Mouse (Mus musculus) kidney, embryonic 15.5 days (tissue): Measurements from ENCODE around the gene Gm33815. TPM values are rescaled to one million over a fixed set of nuclear protein-coding genes. Genes with fewer than 3 reads are reported as not detected.
"Not testable (repeated sequence)": the region's sequence is repeated elsewhere in the genome, so short reads cannot be mapped to it uniquely, and the experiment has no call there.

Experiments used
- ATAC-seq: fragments of 200-750 bp; cut with Nextera tagmentation; replicated peaks from 2 replicates; pipeline ENCODE4 v1.8.0; 2017; ENCODE audit warnings: moderate TSS enrichment; ENCODE audit not compliant: low FRiP score
- H3K27ac ChIP-seq: fragments of 300-500 bp; sonication (generic); 2 replicates; pipeline ENCODE4 v1.5.1; 2015; ENCODE audit warnings: mild to moderate bottlenecking, inconsistent platforms
- H3K27me3 ChIP-seq: fragments of 300-500 bp; sonication (generic); 2 replicates; pipeline ENCODE4 v1.6.1; 2015; ENCODE audit warnings: inconsistent platforms
- H3K36me3 ChIP-seq: fragments of 300-500 bp; sonication (generic); 2 replicates; pipeline ENCODE4 v1.6.1; 2015; ENCODE audit warnings: inconsistent platforms
- H3K4me1 ChIP-seq: fragments of 300-500 bp; sonication (generic); 2 replicates; pipeline ENCODE4 v1.6.1; 2015; ENCODE audit warnings: inconsistent platforms
- H3K4me2 ChIP-seq: fragments of 300-500 bp; sonication (generic); 2 replicates; pipeline ENCODE4 v1.6.1; 2015; ENCODE audit warnings: moderate library complexity, mild to moderate bottlenecking, inconsistent platforms
- H3K4me3 ChIP-seq: fragments of 300-500 bp; sonication (generic); replicated peaks from 2 replicates; pipeline ENCODE4 v1.5.1; 2015; ENCODE audit warnings: mild to moderate bottlenecking, inconsistent platforms
- H3K9ac ChIP-seq: fragments of 300-500 bp; sonication (generic); 2 replicates; pipeline ENCODE4 v1.6.1; 2015; ENCODE audit warnings: mild to moderate bottlenecking, inconsistent platforms
- H3K9me3 ChIP-seq: fragments of 300-500 bp; sonication (generic); replicated peaks from 2 replicates; pipeline ENCODE4 v1.6.1; 2016; ENCODE audit warnings: inconsistent platforms
- WGBS: fragments of 180-500 bp; shearing (Covaris S2); methylation state at CpG from one replicate; pipeline ENCODE4 v1.1.7; 2015; ENCODE audit warnings: mixed read lengths; 5-methylcytosine and 5-hydroxymethylcytosine counted together
- polyA plus RNA-seq: library from polyadenylated mRNA; unstranded; fragments of >200 nt; fragmentation: Nextera tagmentation; extraction: Ambion mirVana; gene quantifications from 2 replicates; pipeline ENCODE4 v1.2.1, GENCODE M21; 2015

Gene Gm33815
- polyA plus RNA-seq, result not detected in 2 replicates

- WGBS, result no CpG with 5 or more reads among the region's 1 CpGs
- H3K27me3 ChIP-seq, H3K9me3 ChIP-seq, H3K4me3 ChIP-seq, H3K4me2 ChIP-seq, H3K9ac ChIP-seq, H3K27ac ChIP-seq, ATAC-seq, H3K36me3 ChIP-seq, H3K4me1 ChIP-seq: not testable (repeated sequence)
Observed at GRCm38 (mm10) chrY:69320832-69321231, at the start of gene Gm33815. TSS of gene Gm33815 (plus strand) at chrY:69321132.
